Mouse (Mus musculus): ENCODE results near the gene Cradd. TPM values are rescaled to one million over a fixed set of nuclear protein-coding genes. Genes with fewer than 3 reads are reported as not detected.

The Cradd gene
- total and polyA plus RNA-seq, 3 experiments: 1.9 to 9.0 TPM; not detected in 1

DNA sequence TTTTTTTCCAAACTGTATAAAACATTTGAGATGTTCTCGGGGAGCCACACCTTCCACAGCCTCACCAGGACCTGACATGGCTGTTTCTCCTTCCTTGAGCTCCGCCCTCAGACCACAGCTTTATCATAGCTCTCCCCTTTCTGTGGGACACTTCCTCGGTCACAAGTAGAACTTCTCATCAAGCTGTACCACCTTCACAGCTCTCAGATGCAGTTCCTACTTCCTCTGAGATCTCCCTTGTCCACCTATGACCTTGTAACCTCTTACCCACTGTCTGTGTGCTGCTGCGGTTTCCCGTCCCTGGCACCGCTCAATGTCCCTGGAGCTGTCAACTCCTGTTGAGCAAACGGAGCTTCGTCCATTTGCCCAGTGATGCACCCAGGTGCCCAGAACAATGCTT, 143.8 kb downstream of the Cradd start (continued):
- no peak for TF ChIP-seq ZC3H11A (IDR thresholded peaks at IDR 0.05; ENCODE audit: low read depth, low read length)
- no peak for TF ChIP-seq ZKSCAN1 (IDR thresholded peaks at IDR 0.05; ENCODE audit: low read depth, low read length)
- TF ChIP-seq SIN3A (IDR thresholded peaks at IDR 0.05; ENCODE audit: low read length): no peak
- TF ChIP-seq ZNF384 (IDR thresholded peaks at IDR 0.05; ENCODE audit: low read depth, low read length): peak; percentile 85
- no peak for TF ChIP-seq MAFK (IDR thresholded peaks at IDR 0.05; ENCODE audit: borderline replicate concordance, low read depth, low read length)
- TF ChIP-seq POLR2AphosphoS2 (IDR thresholded peaks at IDR 0.05; ENCODE audit: low read length): no peak
- TF ChIP-seq RCOR1 (IDR thresholded peaks at IDR 0.05; ENCODE audit: low read depth, low read length): no peak
- TF ChIP-seq MAX (IDR thresholded peaks at IDR 0.05; ENCODE audit: low read length): no peak
- TF ChIP-seq ZMIZ1 (IDR thresholded peaks at IDR 0.05; ENCODE audit: low read depth, low read length): no peak
- no peak for TF ChIP-seq E2F4 (IDR thresholded peaks at IDR 0.05; ENCODE audit: borderline replicate concordance, low read depth, low read length)
- TF ChIP-seq CHD1 (IDR thresholded peaks at IDR 0.05; ENCODE audit: low read depth, low read length): no peak
- no peak for TF ChIP-seq MYC (IDR thresholded peaks at IDR 0.05; ENCODE audit: low read depth, low read length)
- TF ChIP-seq CTCF (IDR thresholded peaks at IDR 0.05 in 2 of 3, conservative IDR thresholded peaks at IDR 0.05 in 1 of 3; ENCODE audit: control insufficient read depth in 1 of 3, insufficient read depth in 1 of 3, low read depth in 2 of 3, low read length in 3 of 3, poor library complexity in 1 of 3, severe bottlenecking in 1 of 3): no peak
- peak; percentile 43 to 61; a peak in 3 of 4 replicates for TF ChIP-seq EP300 (IDR thresholded peaks at IDR 0.05; ENCODE audit: low read depth in 1 of 2, low read length in 2 of 2)
- TF ChIP-seq ETS1 (IDR thresholded peaks at IDR 0.05; ENCODE audit: low read depth, low read length): peak; percentile 40; the same call in 1 of the 2 replicates

DNA sequence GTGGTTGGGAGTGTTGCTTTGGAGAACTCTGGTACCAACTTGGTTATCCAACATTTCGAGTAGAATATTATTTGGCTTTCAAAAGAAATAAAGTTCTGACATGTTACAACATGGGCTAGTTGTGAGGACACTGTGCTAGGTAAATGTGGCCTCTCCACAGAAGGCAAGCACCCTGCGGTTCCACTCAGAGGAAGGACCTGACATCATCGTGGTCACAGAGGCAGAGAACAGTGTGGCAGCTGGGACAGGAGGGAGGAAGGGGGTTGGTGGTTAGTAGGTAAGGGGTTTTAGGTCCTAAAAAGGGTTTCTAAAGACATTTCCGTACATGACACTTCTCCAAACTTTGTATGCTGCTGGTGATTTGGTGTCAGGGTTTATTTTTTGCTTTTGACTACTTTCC, 145.1 kb downstream of the Cradd start:
- H3K4me1 ChIP-seq (ENCODE audit: control insufficient read depth in 1 of 2, insufficient read depth in 2 of 2, low read length in 2 of 2): peaks cover 5 to 15% of the 10 kb centered on the region in 2 experiments
- DNase-seq (ENCODE audit: low read depth, low spot score): no peak
- H3K4me3 ChIP-seq (ENCODE audit: control insufficient read depth in 1 of 2, insufficient read depth in 1 of 2, low read depth in 2 of 2, low read length in 2 of 2): no peak overlapping the region

More for the DNA sequence above, 145.1 kb downstream of the Cradd start:
- TF ChIP-seq RAD21 (IDR thresholded peaks at IDR 0.05; ENCODE audit: low read depth, low read length) (no peak), E2F4 (IDR thresholded peaks at IDR 0.05; ENCODE audit: borderline replicate concordance, low read depth, low read length) (no peak), MAFK (IDR thresholded peaks at IDR 0.05; ENCODE audit: borderline replicate concordance, low read depth, low read length) (no peak), JUND (IDR thresholded peaks at IDR 0.05; ENCODE audit: low read depth, low read length) (no peak), USF1 (IDR thresholded peaks at IDR 0.05; ENCODE audit: low read depth, low read length) (no peak), CHD1 (IDR thresholded peaks at IDR 0.05; ENCODE audit: low read depth, low read length) (no peak), POLR2AphosphoS5 (IDR thresholded peaks at IDR 0.05; ENCODE audit: borderline replicate concordance, low read depth, low read length) (no peak), MAZ (IDR thresholded peaks at IDR 0.05; ENCODE audit: low read depth, low read length) (no peak), EP300 (IDR thresholded peaks at IDR 0.05; ENCODE audit: low read depth in 1 of 2, low read length in 2 of 2) (no peak), NELFE (IDR thresholded peaks at IDR 0.05; ENCODE audit: low read depth, low read length) (no peak), RCOR1 (IDR thresholded peaks at IDR 0.05; ENCODE audit: low read depth, low read length) (no peak), ZC3H11A (IDR thresholded peaks at IDR 0.05; ENCODE audit: low read depth, low read length) (no peak), ZMIZ1 (IDR thresholded peaks at IDR 0.05; ENCODE audit: low read depth, low read length) (no peak), MEF2A (IDR thresholded peaks at IDR 0.05; ENCODE audit: extremely low read depth, insufficient replicate concordance, low read depth, low read length, poor library complexity, severe bottlenecking) (no peak), CTCF (IDR thresholded peaks at IDR 0.05 in 2 of 3, conservative IDR thresholded peaks at IDR 0.05 in 1 of 3; ENCODE audit: control insufficient read depth in 1 of 3, insufficient read depth in 1 of 3, low read depth in 2 of 3, low read length in 3 of 3, poor library complexity in 1 of 3, severe bottlenecking in 1 of 3) (no peak)
- peaks cover 0 to 18% of the 10 kb centered on the region in 2 experiments; a peak in 2 of 4 replicates for H3K36me3 ChIP-seq (ENCODE audit: control insufficient read depth in 1 of 2, insufficient read depth in 2 of 2, low read length in 2 of 2)
- no peak overlapping the region for H3K27ac ChIP-seq (ENCODE audit: control insufficient read depth, low read depth, low read length)
- H3K9ac ChIP-seq (ENCODE audit: control insufficient read depth, low read depth, low read length, poor library complexity, severe bottlenecking): no peak overlapping the region
- H3K79me2 ChIP-seq (ENCODE audit: control insufficient read depth, insufficient read depth, low read length, poor library complexity): no peaks in the 10 kb centered on the region
- H3K27me3 ChIP-seq (ENCODE audit: control insufficient read depth in 1 of 2, insufficient read depth in 2 of 2, low read length in 2 of 2): no peaks in the 10 kb centered on the region
- H3K9me3 ChIP-seq (replicated peaks; ENCODE audit: insufficient read depth, low read length): no peaks in the 10 kb centered on the region
